Mouse (Mus musculus) hindbrain, embryonic 15.5 days (tissue): Measurements from ENCODE around the gene Arhgap8. TPM values are rescaled to one million over a fixed set of nuclear protein-coding genes. Genes with fewer than 3 reads are reported as not detected.
"Not testable (repeated sequence)": the region's sequence is repeated elsewhere in the genome, so short reads cannot be mapped to it uniquely, and the experiment has no call there.

Experiments used
- ATAC-seq: fragments of 200-750 bp; cut with Nextera tagmentation; 2 replicates; pipeline ENCODE4 v1.8.0; 2017; ENCODE audit warnings: low read depth, moderate number of reproducible peaks, moderate TSS enrichment; ENCODE audit not compliant: low FRiP score
- H3K27ac ChIP-seq: fragments of 300-500 bp; sonication (generic); replicated peaks from 2 replicates; pipeline ENCODE4 v1.5.1; 2015; ENCODE audit warnings: mild to moderate bottlenecking, inconsistent platforms
- H3K27me3 ChIP-seq: fragments of 300-500 bp; sonication (generic); 2 replicates; pipeline ENCODE4 v1.6.1; 2015; ENCODE audit warnings: control low read depth, inconsistent platforms
- H3K36me3 ChIP-seq: fragments of 300-500 bp; sonication (generic); 2 replicates; pipeline ENCODE4 v1.6.1; 2015; ENCODE audit warnings: control low read depth, inconsistent platforms
- H3K4me1 ChIP-seq: fragments of 300-500 bp; sonication (generic); replicated peaks from 2 replicates; pipeline ENCODE4 v1.6.1; 2015; ENCODE audit warnings: control low read depth, inconsistent platforms
- H3K4me2 ChIP-seq: fragments of 300-500 bp; sonication (generic); 2 replicates; pipeline ENCODE4 v1.6.1; 2015; ENCODE audit warnings: moderate library complexity, mild to moderate bottlenecking, inconsistent platforms
- H3K4me3 ChIP-seq: fragments of 300-500 bp; sonication (generic); 2 replicates; pipeline ENCODE4 v1.5.1; 2015; ENCODE audit warnings: mild to moderate bottlenecking, inconsistent platforms
- H3K9ac ChIP-seq: fragments of 300-500 bp; sonication (generic); 2 replicates; pipeline ENCODE4 v1.6.1; 2015; ENCODE audit warnings: inconsistent platforms
- H3K9me3 ChIP-seq: fragments of 300-500 bp; sonication (generic); 2 replicates; pipeline ENCODE4 v1.6.1; 2016; ENCODE audit warnings: control low read depth, inconsistent platforms
- WGBS: fragments of 180-500 bp; shearing (Covaris S2); methylation state at CpG from one replicate; pipeline ENCODE4 v1.1.7; 2015; 5-methylcytosine and 5-hydroxymethylcytosine counted together
- polyA plus RNA-seq: library from polyadenylated mRNA; unstranded; fragments of >200 nt; fragmentation: Nextera tagmentation; extraction: Ambion mirVana; gene quantifications from 2 replicates; pipeline ENCODE4 v1.2.1, GENCODE M21; 2015

Gene Arhgap8
- polyA plus RNA-seq, 1 experiment from 2014 or later = 0.92 TPM

- H3K4me1 ChIP-seq = peaks cover 23% of the 10 kb centered on the region
- H3K27ac ChIP-seq = no peak overlapping the region
- no peak overlapping the region for H3K4me3 ChIP-seq
- no peaks in the 10 kb centered on the region for H3K9me3 ChIP-seq
- H3K36me3 ChIP-seq = no peaks in the 10 kb centered on the region
- no peak for ATAC-seq
- H3K27me3 ChIP-seq = peaks cover 36% of the 10 kb centered on the region
- 60% methylated on average over 3 of the region's 3 CpGs for WGBS
- H3K4me2 ChIP-seq = no peak overlapping the region
- H3K9ac ChIP-seq = no peak overlapping the region
Observed at GRCm38 (mm10) chr15:84718785-84719184, 1.1 kb upstream of the Arhgap8 start.

DNA sequence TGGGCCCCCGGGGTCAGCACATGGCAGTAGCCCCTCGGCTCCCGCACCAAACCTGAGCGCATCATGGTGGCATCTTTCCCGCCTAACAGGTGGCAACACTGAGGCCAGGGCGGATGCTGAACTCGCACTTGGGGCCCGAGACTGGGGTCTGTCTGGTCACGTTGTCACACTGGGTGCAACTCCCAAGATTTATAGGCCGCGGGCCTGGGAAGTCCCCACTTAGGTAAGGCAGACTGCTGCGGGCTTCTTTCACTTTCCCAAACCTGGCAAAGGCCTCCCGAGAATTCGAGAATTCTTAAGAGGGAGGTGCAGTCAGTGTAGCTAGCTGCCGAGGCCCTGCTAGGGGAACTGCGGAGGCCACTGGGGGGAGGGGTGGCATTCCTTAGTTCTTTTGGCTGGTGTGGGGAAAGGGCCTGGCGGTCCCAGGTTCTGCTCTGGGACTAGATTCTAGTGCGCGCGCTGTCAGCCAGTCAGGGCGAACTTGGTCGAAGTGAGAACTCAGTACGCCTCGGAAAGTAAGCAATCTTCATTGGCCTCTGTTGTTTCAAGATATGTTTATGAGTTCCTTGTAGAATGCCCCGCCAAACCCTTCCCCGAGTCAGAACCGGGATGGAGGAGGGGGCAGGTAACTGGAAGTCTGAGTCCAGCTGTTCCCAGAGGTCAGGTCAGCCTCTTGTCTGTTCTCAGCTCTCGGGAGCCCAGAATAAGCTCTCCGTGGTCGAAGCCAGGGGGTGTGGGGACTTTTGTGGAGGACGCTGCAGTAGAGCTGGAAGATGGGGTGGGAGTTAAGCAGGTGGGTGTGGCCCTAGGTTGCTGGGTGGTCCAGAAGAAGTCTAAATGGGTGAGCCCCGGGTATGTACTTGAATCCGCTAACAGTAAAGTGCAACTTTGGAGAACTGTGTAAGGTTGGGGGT, 696 bp downstream of the Arhgap8 start:
- Histone ChIP-seq H3K27ac (no peak overlapping the region), H3K4me1 (peaks cover 13% of the 10 kb centered on the region), H3K27me3 (peaks cover 36% of the 10 kb centered on the region), H3K4me2 (peak overlapping the region; percentile 43), H3K9ac (no peak overlapping the region), H3K9me3 (no peaks in the 10 kb centered on the region), H3K4me3 (peak overlapping the region; percentile 9; the same call in 1 of the 2 replicates), H3K36me3 (no peaks in the 10 kb centered on the region)
- no peak for ATAC-seq
- WGBS = 6% methylated on average over 33 of the region's 33 CpGs

DNA sequence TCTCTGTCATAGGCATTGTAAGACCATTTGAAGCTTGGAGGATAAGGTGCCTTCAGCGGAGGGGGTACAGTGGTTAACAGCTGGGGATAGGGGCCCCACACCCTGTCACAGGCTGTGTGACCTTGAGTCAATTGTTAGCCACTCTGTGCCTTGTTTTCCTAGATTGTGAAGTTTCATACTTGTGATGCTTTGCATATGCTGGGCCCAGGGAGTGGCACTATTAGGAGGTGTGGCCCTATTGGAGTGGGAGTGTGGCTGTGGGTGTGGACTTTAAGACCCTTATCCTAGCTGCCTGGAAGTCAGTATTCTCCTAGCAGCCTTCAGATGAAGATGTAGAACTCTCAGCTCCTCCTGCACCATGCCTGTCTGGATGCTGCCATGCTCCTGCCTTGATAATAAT, 3.8 kb downstream of the Arhgap8 start:
- Histone ChIP-seq H3K4me1 (peaks cover 24% of the 10 kb centered on the region), H3K27me3 (peaks cover 32% of the 10 kb centered on the region)
- H3K9ac ChIP-seq, H3K9me3 ChIP-seq, H3K27ac ChIP-seq, H3K4me3 ChIP-seq, H3K36me3 ChIP-seq, ATAC-seq, H3K4me2 ChIP-seq: not testable (repeated sequence)
- WGBS = 100% methylated on average over 1 of the region's 1 CpGs

DNA sequence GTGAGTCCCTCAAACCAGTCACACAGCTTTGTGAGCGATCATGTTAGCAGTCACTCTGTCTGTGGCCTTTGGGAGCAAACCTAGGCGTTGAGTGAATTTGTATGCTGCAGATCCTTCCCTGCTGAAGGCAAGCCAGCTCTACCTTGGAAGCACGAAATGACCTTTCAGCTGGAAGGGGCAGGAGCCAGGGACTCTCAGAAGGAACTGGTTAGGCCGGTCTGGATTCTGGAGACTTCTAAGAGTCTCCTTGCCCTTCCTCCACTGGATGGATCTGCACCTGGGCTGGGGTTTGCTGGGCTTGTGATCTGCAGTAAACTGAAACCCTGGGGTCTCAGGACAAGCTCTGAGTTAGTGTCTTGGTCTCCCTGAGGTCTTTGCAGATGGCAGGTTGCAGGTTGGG, 4.3 kb downstream of the Arhgap8 start:
- no peak overlapping the region for H3K9ac ChIP-seq
- no peaks in the 10 kb centered on the region for H3K9me3 ChIP-seq
- peaks cover 29% of the 10 kb centered on the region for H3K4me1 ChIP-seq
- no peak overlapping the region for H3K4me2 ChIP-seq
- ATAC-seq = no peak
- no peak overlapping the region for H3K27ac ChIP-seq
- peaks cover 26% of the 10 kb centered on the region for H3K27me3 ChIP-seq
- WGBS = 71% methylated on average over 4 of the region's 4 CpGs
- no peaks in the 10 kb centered on the region for H3K36me3 ChIP-seq
- H3K4me3 ChIP-seq = no peak overlapping the region

DNA sequence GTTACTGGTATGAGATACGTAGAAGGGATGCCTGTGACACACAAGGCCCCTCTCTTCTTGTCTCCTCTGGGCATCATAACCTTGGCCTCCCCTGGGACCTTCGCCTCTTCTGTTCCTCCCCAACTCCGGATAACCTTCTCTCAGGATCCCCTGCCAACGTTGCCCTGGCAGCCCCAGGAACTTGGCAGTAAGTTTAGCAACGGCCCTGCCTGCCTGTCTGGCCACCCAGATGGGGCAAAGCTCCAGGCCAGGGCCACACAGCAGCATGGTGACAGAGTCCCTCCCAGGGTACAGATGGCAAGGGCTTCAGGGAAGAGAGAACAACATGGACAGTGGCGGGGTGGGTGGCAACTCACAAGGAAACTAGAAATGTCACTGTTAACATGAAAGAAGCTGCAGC, 9.8 kb downstream of the Arhgap8 start:
- H3K4me2 ChIP-seq = no peak overlapping the region
- no peaks in the 10 kb centered on the region for H3K36me3 ChIP-seq
- H3K4me3 ChIP-seq = no peak overlapping the region
- H3K9ac ChIP-seq = no peak overlapping the region
- WGBS = 60% methylated on average over 6 of the region's 6 CpGs
- H3K9me3 ChIP-seq = no peaks in the 10 kb centered on the region
- peaks cover 20% of the 10 kb centered on the region; the same call in 1 of the 2 replicates for H3K4me1 ChIP-seq
- ATAC-seq = peak; percentile 60; the same call in 1 of the 2 replicates
- no peaks in the 10 kb centered on the region for H3K27me3 ChIP-seq
- no peak overlapping the region for H3K27ac ChIP-seq

DNA sequence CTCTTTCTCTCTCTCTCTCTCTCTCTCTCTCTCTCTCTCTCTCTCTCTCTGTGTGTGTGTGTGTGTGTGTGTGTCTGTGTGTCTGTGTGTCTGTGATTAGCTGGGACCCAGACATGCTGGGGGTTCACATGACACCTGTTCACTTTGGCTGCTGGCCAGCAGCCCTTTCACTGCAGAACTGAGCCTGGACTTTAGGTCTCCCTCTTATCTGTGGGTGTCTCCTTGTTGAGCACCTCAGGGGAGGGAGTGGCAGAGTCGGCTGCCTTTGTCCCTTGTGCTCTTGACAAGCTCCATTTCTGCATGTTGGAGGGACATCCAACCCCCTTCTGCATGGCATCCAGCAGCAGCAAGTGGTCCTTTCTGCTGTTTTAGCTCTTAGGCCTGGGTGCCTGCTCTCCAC, 11.0 kb downstream of the Arhgap8 start:
- Histone ChIP-seq H3K4me1 (peaks cover 20% of the 10 kb centered on the region), H3K9ac (no peak overlapping the region), H3K9me3 (no peaks in the 10 kb centered on the region), H3K4me3 (no peak overlapping the region), H3K27ac (no peak overlapping the region), H3K27me3 (no peaks in the 10 kb centered on the region), H3K4me2 (no peak overlapping the region), H3K36me3 (no peaks in the 10 kb centered on the region)
- WGBS = 50% methylated on average over 1 of the region's 1 CpGs
- ATAC-seq = no peak

- Histone ChIP-seq H3K27me3 (no peaks in the 10 kb centered on the region), H3K4me2 (no peak overlapping the region), H3K9me3 (no peaks in the 10 kb centered on the region), H3K36me3 (no peaks in the 10 kb centered on the region), H3K27ac (no peak overlapping the region), H3K4me3 (no peak overlapping the region), H3K9ac (no peak overlapping the region), H3K4me1 (peaks cover 29% of the 10 kb centered on the region)
- 49% methylated on average over 18 of the region's 18 CpGs for WGBS
- ATAC-seq = no peak
Observed at GRCm38 (mm10) chr15:84731676-84732424, 12.0 kb downstream of the Arhgap8 start.

- no peaks in the 10 kb centered on the region for H3K36me3 ChIP-seq
- no peak overlapping the region for H3K4me3 ChIP-seq
- ATAC-seq = no peak
- 64% methylated on average over 4 of the region's 4 CpGs for WGBS
- H3K27ac ChIP-seq = no peak overlapping the region
- no peak overlapping the region for H3K9ac ChIP-seq
- no peaks in the 10 kb centered on the region for H3K27me3 ChIP-seq
- no peak overlapping the region for H3K4me2 ChIP-seq
- peaks cover 28% of the 10 kb centered on the region for H3K4me1 ChIP-seq
- H3K9me3 ChIP-seq = no peaks in the 10 kb centered on the region
Observed at GRCm38 (mm10) chr15:84732425-84732749, 12.5 kb downstream of the Arhgap8 start.

GRCm38 (mm10) chr15:84736346-84736993, 16.6 kb downstream of the Arhgap8 start:
- Histone ChIP-seq H3K4me3 (no peak overlapping the region), H3K27ac (peak overlapping the region; percentile 66), H3K36me3 (no peaks in the 10 kb centered on the region), H3K9ac (no peak overlapping the region), H3K4me1 (peaks cover 11% of the 10 kb centered on the region), H3K27me3 (no peaks in the 10 kb centered on the region), H3K4me2 (peak overlapping the region; percentile 29), H3K9me3 (no peaks in the 10 kb centered on the region)
- peak; percentile 80 for ATAC-seq
- 38% methylated on average over 11 of the region's 11 CpGs for WGBS

GRCm38 (mm10) chr15:84736994-84737346, 17.1 kb downstream of the Arhgap8 start:
- Histone ChIP-seq H3K4me3 (no peak overlapping the region), H3K4me2 (no peak overlapping the region), H3K27ac (peak overlapping the region; percentile 66; the same call in 1 of the 2 replicates), H3K9me3 (no peaks in the 10 kb centered on the region), H3K36me3 (no peaks in the 10 kb centered on the region), H3K4me1 (peaks cover 10% of the 10 kb centered on the region), H3K9ac (no peak overlapping the region), H3K27me3 (no peaks in the 10 kb centered on the region)
- ATAC-seq = 0 out of 2 replicates have a peak, but pooled peaks have one; percentile 52
- WGBS = 19% methylated on average over 3 of the region's 4 CpGs

- Histone ChIP-seq H3K4me2 (no peak overlapping the region), H3K9me3 (no peaks in the 10 kb centered on the region), H3K4me1 (peaks cover 9% of the 10 kb centered on the region), H3K4me3 (no peak overlapping the region), H3K36me3 (no peaks in the 10 kb centered on the region), H3K27me3 (no peaks in the 10 kb centered on the region), H3K27ac (no peak overlapping the region), H3K9ac (no peak overlapping the region)
- 89% methylated on average over 7 of the region's 7 CpGs for WGBS
- ATAC-seq = no peak
Observed at GRCm38 (mm10) chr15:84738246-84738645, 18.4 kb downstream of the Arhgap8 start.

GRCm38 (mm10) chr15:84741573-84741972, 21.7 kb downstream of the Arhgap8 start:
- WGBS = 84% methylated on average over 3 of the region's 3 CpGs
- Histone ChIP-seq H3K9me3 (no peaks in the 10 kb centered on the region), H3K9ac (no peak overlapping the region), H3K27me3 (no peaks in the 10 kb centered on the region), H3K36me3 (no peaks in the 10 kb centered on the region), H3K4me3 (no peak overlapping the region), H3K27ac (no peak overlapping the region), H3K4me1 (peaks cover 2% of the 10 kb centered on the region), H3K4me2 (no peak overlapping the region)
- no peak for ATAC-seq
